Mouse (Mus musculus): ENCODE results near the gene Aff2. TPM values are rescaled to one million over a fixed set of nuclear protein-coding genes. Genes with fewer than 3 reads are reported as not detected.

The Aff2 gene
- polyA plus RNA-seq, 1 experiment from 2014 or later = 3.2 TPM

DNA sequence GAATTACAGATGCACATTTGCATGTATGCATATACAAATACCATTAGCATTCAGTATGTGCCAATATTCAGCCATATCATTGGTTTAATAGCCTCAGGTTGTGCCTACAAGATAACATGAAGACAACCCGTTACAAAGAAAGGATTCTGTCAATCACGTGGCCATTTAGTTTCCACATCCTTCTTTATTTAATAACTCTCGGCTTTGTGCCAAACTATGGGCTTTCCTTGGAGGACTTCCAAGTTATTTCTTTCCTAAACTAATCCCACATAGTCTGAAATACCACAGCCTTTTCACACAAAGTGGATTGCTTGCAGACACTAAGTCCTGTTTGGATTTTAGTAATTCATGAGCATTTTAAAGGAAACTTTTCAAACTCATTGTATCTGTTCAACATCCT is 142.0 kb downstream of the Aff2 start:
- Histone ChIP-seq H3K9ac (no peak overlapping the region), H3K27me3 (replicated peaks) (no peaks in the 10 kb centered on the region), H3K4me1 (replicated peaks) (no peaks in the 10 kb centered on the region), H3K4me3 (replicated peaks) (no peak overlapping the region), H3K9me3 (no peaks in the 10 kb centered on the region), H3K27ac (no peak overlapping the region), H3K4me2 (replicated peaks) (no peak overlapping the region), H3K36me3 (no peaks in the 10 kb centered on the region)
- ATAC-seq = no peak
- WGBS = 55% methylated on average over 3 of the region's 3 CpGs

DNA sequence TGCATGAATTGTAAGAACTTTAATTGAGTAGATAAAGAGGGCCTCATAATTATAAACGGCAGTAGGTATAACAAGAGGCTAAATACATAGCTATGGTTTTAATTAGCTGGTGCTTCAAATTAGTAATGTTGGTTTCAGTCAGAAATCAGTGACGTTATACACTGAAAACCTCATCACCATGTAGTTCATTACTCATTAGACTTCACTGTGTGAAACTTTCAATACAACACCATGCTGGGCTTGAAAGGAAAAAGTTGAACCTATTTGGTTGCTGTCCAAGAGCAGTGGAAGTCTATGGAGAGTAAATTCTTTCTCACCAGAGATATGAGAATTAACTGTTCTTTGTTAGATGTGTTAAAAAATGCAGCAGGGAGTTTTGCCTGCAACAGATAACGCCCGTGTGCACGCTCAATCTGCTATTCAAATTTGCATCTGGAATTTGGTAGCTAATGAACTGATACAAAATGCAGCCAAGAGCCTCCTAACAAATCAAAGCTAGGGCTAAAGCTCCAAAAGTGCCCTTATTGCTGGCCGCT is 158.0 kb downstream of the Aff2 start:
- Histone ChIP-seq H3K27ac (no peak overlapping the region), H3K36me3 (no peaks in the 10 kb centered on the region), H3K27me3 (replicated peaks) (no peaks in the 10 kb centered on the region), H3K4me1 (replicated peaks) (no peaks in the 10 kb centered on the region), H3K9ac (no peak overlapping the region), H3K4me2 (replicated peaks) (no peak overlapping the region), H3K9me3 (no peaks in the 10 kb centered on the region), H3K4me3 (replicated peaks) (no peak overlapping the region)
- ATAC-seq = no peak
- WGBS = 78% methylated on average over 6 of the region's 6 CpGs

DNA sequence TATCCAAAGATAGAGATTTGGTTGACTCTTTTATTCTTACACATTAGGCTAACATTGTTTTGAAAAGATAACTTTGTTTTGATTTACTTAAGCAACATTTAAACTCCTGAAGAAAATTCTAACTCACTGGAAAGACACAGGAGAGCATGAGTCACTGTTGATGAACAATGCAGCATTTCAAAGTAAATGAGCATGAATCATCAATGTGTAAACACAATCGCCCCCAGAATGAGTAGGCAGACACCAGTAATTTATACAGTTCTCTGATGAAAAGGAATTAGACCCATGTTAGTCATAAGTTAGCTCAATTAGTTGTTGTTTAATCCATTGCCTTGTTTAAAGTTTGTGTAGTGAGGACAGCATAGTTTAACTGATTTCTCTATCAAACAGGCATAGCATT is 180.7 kb downstream of the Aff2 start:
- Histone ChIP-seq H3K27ac (no peak overlapping the region), H3K4me3 (replicated peaks) (no peak overlapping the region), H3K27me3 (replicated peaks) (no peaks in the 10 kb centered on the region), H3K36me3 (no peaks in the 10 kb centered on the region), H3K4me1 (replicated peaks) (no peaks in the 10 kb centered on the region), H3K9ac (no peak overlapping the region), H3K9me3 (no peaks in the 10 kb centered on the region), H3K4me2 (replicated peaks) (no peak overlapping the region)
- 51% methylated on average over 1 of the region's 1 CpGs for WGBS
- ATAC-seq = no peak

DNA sequence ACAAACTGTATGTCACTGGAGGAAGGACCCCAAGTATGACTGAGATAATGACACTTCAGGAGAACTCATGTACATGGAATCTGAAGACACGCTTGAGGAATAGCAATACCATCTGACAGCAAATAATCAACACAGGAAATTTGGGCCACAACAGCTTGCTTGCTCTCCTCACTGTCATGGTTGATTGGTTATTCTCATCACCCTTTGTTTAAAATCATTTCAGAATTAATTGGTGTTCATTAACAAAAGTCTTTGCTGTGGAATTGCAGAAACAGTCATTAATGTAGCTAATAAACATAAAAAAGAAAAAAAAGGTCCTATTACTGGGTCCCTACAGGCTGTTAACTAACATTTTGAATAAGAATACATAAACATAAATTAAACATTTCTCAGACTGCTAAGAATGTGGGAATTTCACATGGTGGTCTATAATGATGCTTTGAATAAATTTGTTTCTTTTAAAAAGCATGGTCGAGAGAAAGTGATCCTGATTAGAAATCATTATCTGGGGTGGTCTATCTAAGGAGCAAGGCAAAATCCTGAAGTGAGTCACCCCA is 219.9 kb downstream of the Aff2 start:
- Histone ChIP-seq H3K36me3 (no peaks in the 10 kb centered on the region), H3K4me3 (replicated peaks) (no peak overlapping the region), H3K9ac (no peak overlapping the region), H3K9me3 (no peaks in the 10 kb centered on the region), H3K27ac (no peak overlapping the region), H3K4me1 (replicated peaks) (no peaks in the 10 kb centered on the region), H3K4me2 (replicated peaks) (no peak overlapping the region), H3K27me3 (replicated peaks) (no peaks in the 10 kb centered on the region)
- no peak for ATAC-seq
- 81% methylated on average over 2 of the region's 2 CpGs for WGBS

DNA sequence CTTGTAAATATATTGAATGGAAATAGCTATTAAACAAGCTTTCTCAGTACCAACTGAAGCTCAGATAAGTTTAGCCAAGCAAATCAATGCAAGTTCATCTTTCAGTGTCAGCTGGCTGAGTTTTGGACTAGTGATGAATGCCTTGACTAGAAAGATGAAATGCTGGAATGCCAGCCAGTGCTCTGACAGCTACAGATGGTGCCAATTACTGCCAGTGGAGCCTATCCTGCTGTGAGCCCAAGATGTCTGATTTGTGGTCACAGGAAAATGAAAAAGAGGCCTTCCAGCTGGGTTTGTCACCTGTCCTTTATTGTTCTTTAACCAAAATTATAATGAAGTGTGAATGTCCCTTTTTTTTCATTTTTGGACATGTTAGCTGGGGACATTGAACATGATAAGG is 248.7 kb downstream of the Aff2 start:
- Histone ChIP-seq H3K9ac (no peak overlapping the region), H3K27me3 (replicated peaks) (no peaks in the 10 kb centered on the region), H3K4me2 (replicated peaks) (no peak overlapping the region), H3K36me3 (no peaks in the 10 kb centered on the region), H3K4me1 (replicated peaks) (no peaks in the 10 kb centered on the region), H3K9me3 (no peaks in the 10 kb centered on the region), H3K27ac (no peak overlapping the region), H3K4me3 (replicated peaks) (no peak overlapping the region)
- no peak for ATAC-seq

DNA sequence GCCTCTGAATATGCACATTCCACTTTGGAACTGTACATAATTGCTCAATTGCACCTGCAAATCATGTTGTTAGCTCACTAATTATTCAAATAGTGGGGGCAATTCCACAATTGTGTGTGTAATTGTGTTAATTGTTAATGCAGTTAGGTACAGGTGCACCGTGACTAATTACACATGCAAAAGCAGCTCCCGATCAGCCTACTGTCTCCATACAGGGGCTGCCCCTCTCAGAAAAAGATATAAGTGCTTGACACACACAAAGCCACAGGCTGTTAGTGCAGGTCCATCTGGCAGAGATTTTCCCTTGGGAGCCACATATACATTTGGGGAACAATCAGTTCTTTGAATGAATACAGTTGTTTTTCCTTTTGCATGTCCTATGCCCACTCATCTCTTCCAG is 302.9 kb downstream of the Aff2 start:
- Histone ChIP-seq H3K9me3 (no peaks in the 10 kb centered on the region), H3K4me1 (replicated peaks) (no peaks in the 10 kb centered on the region), H3K27ac (no peak overlapping the region), H3K27me3 (replicated peaks) (no peaks in the 10 kb centered on the region), H3K4me2 (replicated peaks) (no peak overlapping the region), H3K9ac (no peak overlapping the region), H3K36me3 (no peaks in the 10 kb centered on the region), H3K4me3 (replicated peaks) (no peak overlapping the region)
- 79% methylated on average over 2 of the region's 2 CpGs for WGBS
- no peak for ATAC-seq

DNA sequence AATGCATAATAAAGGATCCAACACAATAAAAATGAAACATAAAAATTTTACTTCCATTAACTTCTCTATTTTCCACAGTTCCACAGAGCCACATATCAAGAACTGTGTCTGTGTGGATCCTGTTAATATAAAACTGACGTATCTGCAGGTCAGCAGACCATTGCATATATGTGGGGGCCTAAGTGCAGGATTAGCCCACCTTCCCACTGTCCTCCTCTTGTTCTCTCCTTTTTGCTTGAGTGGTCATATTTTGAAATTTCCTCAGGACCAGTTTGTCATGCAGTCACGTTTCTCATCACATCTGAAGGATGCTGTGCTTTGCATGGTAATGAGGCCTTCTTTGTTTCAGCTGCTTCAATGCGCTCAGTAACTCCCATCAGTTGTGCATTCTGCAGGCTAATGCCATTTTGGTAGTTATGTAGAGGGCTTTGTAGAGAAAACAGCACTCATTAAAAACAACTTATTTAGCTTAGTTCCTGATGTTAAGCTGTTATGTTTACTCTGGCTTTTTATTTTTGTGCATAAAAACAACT is 306.1 kb downstream of the Aff2 start:
- WGBS = 74% methylated on average over 3 of the region's 3 CpGs
- ATAC-seq = no peak

DNA sequence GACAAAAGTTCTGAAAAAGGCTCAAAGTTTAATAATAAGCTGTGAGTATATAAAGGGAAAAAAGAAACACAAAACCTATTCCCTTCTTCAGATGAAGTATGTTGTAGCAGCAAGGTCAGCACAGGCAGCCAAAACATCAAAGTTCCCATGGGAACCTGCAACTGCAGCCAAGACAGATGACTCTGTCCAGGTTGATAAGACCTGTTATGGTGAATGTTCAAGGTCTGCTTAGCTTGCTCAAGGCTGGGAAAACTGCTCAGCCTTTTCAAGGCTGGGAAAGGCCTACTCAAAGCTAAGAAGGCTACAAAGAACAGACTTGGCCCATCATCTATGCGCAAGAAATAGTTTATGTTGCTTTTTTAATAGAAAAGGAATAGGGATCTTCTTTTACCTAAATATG is 315.6 kb downstream of the Aff2 start:
- WGBS = 97% methylated on average over 1 of the region's 1 CpGs
- Histone ChIP-seq H3K27ac (no peak overlapping the region), H3K4me3 (replicated peaks) (no peak overlapping the region), H3K9me3 (no peaks in the 10 kb centered on the region), H3K27me3 (replicated peaks) (no peaks in the 10 kb centered on the region), H3K4me1 (replicated peaks) (no peaks in the 10 kb centered on the region), H3K4me2 (replicated peaks) (no peak overlapping the region), H3K36me3 (no peaks in the 10 kb centered on the region), H3K9ac (no peak overlapping the region)
- no peak for ATAC-seq

More for the DNA sequence above, 306.1 kb downstream of the Aff2 start:
- Histone ChIP-seq H3K9me3 (no peaks in the 10 kb centered on the region), H3K4me3 (replicated peaks) (no peak overlapping the region), H3K4me1 (replicated peaks) (no peaks in the 10 kb centered on the region), H3K27ac (no peak overlapping the region), H3K4me2 (replicated peaks) (no peak overlapping the region), H3K36me3 (no peaks in the 10 kb centered on the region), H3K9ac (no peak overlapping the region), H3K27me3 (replicated peaks) (no peaks in the 10 kb centered on the region)

DNA sequence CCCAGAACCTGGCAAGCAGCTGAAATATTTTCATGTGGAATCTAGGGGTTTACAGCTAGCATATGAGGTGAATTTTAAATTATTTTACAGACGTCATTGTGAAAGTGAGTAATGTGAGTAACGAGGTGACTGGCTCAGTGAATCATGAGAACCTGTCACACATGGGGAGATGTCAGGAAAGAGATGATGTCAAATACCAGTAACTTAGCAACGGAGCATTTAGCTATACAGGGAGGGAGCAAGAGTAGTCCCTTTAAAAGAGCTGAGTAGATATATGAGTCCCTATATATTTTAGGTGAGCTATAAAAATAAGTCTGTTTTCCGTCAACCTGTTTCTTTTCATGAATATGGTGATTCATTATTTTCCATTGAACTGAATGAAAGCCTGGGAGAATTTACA is 338.7 kb downstream of the Aff2 start:
- ATAC-seq = no peak
- H3K9me3 ChIP-seq = no peaks in the 10 kb centered on the region
- H3K4me3 ChIP-seq (replicated peaks) = no peak overlapping the region
- H3K36me3 ChIP-seq = no peaks in the 10 kb centered on the region
- H3K9ac ChIP-seq = no peak overlapping the region
- H3K27ac ChIP-seq = no peak overlapping the region
- H3K27me3 ChIP-seq (replicated peaks) = no peaks in the 10 kb centered on the region
- no peaks in the 10 kb centered on the region for H3K4me1 ChIP-seq (replicated peaks)
- H3K4me2 ChIP-seq (replicated peaks) = no peak overlapping the region
- 65% methylated on average over 4 of the region's 4 CpGs for WGBS

DNA sequence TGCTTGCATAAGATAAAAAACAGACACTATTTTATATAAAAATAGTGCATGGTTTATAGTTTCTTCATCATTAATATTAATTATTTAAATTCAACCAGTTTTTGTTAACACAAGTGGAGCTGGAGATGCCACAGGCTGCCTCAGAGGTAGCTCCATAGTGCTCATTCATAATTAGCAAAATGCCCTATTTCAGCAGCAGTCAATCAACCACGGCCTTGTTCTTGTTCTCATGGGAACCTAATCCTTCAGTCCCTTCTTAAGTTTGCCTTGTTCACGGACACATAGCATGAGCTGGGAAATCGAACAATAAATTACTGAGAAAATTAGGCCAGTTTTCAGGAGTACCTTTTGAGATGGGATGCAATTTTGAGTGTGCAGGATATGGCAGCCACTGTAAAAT is 378.9 kb downstream of the Aff2 start:
- Histone ChIP-seq H3K9ac (no peak overlapping the region), H3K27me3 (replicated peaks) (no peaks in the 10 kb centered on the region), H3K9me3 (no peaks in the 10 kb centered on the region), H3K4me1 (replicated peaks) (no peaks in the 10 kb centered on the region), H3K36me3 (no peaks in the 10 kb centered on the region), H3K4me2 (replicated peaks) (no peak overlapping the region), H3K27ac (no peak overlapping the region), H3K4me3 (replicated peaks) (no peak overlapping the region)
- no peak for ATAC-seq
- WGBS = 72% methylated on average over 3 of the region's 3 CpGs

DNA sequence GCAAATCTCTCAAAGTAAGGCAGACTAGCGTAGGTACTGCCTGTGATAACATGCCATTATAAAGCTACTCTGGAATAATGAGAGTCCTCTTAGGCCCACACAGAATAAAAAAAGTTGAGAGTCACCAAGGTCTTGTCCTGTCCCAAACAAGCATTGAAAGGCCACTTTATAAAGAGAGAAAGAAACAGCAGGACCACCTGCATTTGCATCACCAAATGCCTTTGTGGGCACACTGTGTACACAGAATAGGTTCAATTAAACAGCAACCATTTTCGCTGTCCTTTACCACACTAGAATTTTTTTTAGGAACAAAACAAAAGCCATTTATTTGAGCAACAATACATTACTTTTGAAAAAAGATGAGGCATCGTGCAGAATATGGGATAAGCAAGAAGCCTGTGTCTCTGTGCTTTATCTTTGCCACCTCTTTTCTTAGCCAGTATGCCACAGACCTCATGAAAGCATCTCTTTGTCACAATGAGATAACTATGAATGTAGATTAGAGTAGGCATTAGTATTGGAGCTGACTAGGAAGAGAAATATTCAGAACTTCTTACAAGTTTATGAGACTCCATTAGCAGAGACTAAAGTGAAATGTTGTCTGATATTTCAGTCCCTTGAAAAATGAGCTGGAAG is 385.0 kb downstream of the Aff2 start:
- WGBS = 76% methylated on average over 3 of the region's 3 CpGs
- no peak overlapping the region for H3K4me3 ChIP-seq (replicated peaks)
- no peaks in the 10 kb centered on the region for H3K9me3 ChIP-seq
- no peak overlapping the region for H3K27ac ChIP-seq
- no peak overlapping the region for H3K4me2 ChIP-seq (replicated peaks)
- H3K36me3 ChIP-seq = no peaks in the 10 kb centered on the region
- no peaks in the 10 kb centered on the region for H3K4me1 ChIP-seq (replicated peaks)
- ATAC-seq = no peak
- H3K9ac ChIP-seq = no peak overlapping the region
- no peaks in the 10 kb centered on the region for H3K27me3 ChIP-seq (replicated peaks)

DNA sequence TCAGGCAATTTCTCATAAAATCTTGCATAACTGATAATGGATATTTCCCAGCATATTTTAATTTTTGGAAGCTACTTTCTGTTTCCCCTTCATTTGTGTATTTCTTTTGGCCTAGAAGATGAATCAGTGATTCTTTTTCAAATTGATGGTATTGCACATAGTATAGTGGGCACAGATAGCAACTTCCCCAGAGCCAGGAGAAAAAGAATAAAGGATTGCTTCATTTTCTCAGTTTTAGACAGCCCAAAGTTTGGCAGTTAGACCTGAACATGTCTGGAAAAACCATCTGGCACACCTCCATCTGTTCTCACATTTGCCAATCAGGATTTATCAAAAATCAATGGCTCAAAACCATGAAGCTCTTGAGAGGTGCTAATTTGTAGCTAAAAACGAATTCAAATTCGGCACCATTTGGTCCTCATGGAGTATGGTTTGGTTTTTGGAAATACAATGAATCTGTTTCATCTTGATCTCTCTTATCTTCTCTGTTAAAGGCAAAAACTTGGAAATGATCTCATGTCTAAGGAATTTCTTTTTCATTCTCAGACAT is 441.9 kb downstream of the Aff2 start:
- Histone ChIP-seq H3K27ac (no peak overlapping the region), H3K4me2 (replicated peaks) (no peak overlapping the region), H3K9me3 (no peaks in the 10 kb centered on the region), H3K27me3 (replicated peaks) (no peaks in the 10 kb centered on the region), H3K9ac (no peak overlapping the region), H3K4me1 (replicated peaks) (no peaks in the 10 kb centered on the region), H3K36me3 (no peaks in the 10 kb centered on the region), H3K4me3 (replicated peaks) (no peak overlapping the region)
- no peak for ATAC-seq
- WGBS = 84% methylated on average over 2 of the region's 2 CpGs

DNA sequence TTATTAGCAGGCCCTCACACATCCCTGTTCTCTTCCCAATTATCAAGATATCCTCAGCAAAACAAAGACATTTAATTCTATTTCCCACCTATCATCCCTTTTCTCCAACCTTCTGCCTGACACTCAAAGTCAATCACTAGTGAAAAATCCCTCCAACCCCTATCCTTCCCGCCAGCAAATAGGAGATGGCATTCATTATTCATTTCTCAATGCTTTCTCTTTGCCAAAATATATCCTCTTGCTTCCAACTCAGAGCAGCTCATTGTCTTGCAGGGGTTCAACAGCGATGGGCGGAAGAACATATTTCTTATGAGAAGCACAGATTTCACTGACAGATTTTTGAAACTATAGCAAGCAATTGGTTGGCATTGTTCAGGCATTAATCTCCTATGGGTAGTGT is 442.4 kb downstream of the Aff2 start:
- no peak for ATAC-seq
- no peaks in the 10 kb centered on the region for H3K9me3 ChIP-seq
- H3K4me3 ChIP-seq (replicated peaks) = no peak overlapping the region
- no peaks in the 10 kb centered on the region for H3K27me3 ChIP-seq (replicated peaks)
- WGBS = 87% methylated on average over 3 of the region's 3 CpGs
- H3K4me2 ChIP-seq (replicated peaks) = no peak overlapping the region
- H3K27ac ChIP-seq = no peak overlapping the region
- H3K4me1 ChIP-seq (replicated peaks) = no peaks in the 10 kb centered on the region
- H3K9ac ChIP-seq = no peak overlapping the region
- H3K36me3 ChIP-seq = no peaks in the 10 kb centered on the region
